Mouse (Mus musculus) CH12.LX (cell line): ENCODE measurements around the gene Unc13b. TPM values are rescaled to one million over a fixed set of nuclear protein-coding genes. Genes with fewer than 3 reads are reported as not detected.
"Not testable (repeated sequence)": the region's sequence is repeated elsewhere in the genome, so short reads cannot be mapped to it uniquely, and the experiment has no call there.

Experiments used
- DNase-seq: peaks from one replicate; pipeline ENCODE4 v3.0.0-alpha.2; 2013; ENCODE audit errors: extremely low read depth
- H3K27ac ChIP-seq: 2 replicates; pipeline ENCODE4 v1.5.1; 2012; ENCODE audit warnings: low read depth, mild to moderate bottlenecking, control low read depth, moderate library complexity; ENCODE audit not compliant: insufficient read depth
- H3K27me3 ChIP-seq: replicated peaks from 2 replicates; pipeline ENCODE3; 2012; ENCODE audit warnings: inconsistent platforms
- H3K36me3 ChIP-seq, 2 experiments: replicated peaks in 1 of 2; 2 replicates each; pipeline versions ENCODE3 to v1.6.1; 2012; ENCODE audit warnings: inconsistent platforms in 1 of 2, low read length in 1 of 2, mild to moderate bottlenecking in 1 of 2, mixed read lengths in 1 of 2, moderate library complexity in 1 of 2; ENCODE audit not compliant: control insufficient read depth in 1 of 2, insufficient read depth in 1 of 2
- H3K4me1 ChIP-seq, 2 experiments: 2 replicates each; pipeline ENCODE4 v1.6.1; 2012; ENCODE audit warnings: inconsistent platforms in 1 of 2, moderate library complexity in 1 of 2; ENCODE audit not compliant: insufficient read depth in 2 of 2, control insufficient read depth in 1 of 2
- H3K4me2 ChIP-seq: 2 replicates; pipeline ENCODE4 v1.6.1; 2012; ENCODE audit warnings: low read depth, mild to moderate bottlenecking, control low read depth; ENCODE audit not compliant: poor library complexity, insufficient read depth, severe bottlenecking
- H3K4me3 ChIP-seq, 3 experiments: fragments of 150-350 bp in 1 of 3; sonication (generic) in 1 of 3; replicated peaks in 1 of 3; 2 replicates each; pipeline versions ENCODE3 to v1.5.1; 2011 to 2012; ENCODE audit warnings: low read depth in 2 of 3, low read length in 2 of 3, mild to moderate bottlenecking in 2 of 3, moderate library complexity in 2 of 3, control low read depth in 1 of 3, improper control_type of control experiment in 1 of 3, inconsistent platforms in 1 of 3, mixed read lengths in 1 of 3; ENCODE audit not compliant: poor library complexity in 1 of 3
- H3K79me2 ChIP-seq: replicated peaks from 2 replicates; pipeline ENCODE4 v1.6.1; 2012; ENCODE audit warnings: mild to moderate bottlenecking, moderate library complexity; ENCODE audit not compliant: control insufficient read depth, poor library complexity, insufficient read depth, severe bottlenecking; ENCODE audit errors: extremely low read depth
- H3K9ac ChIP-seq: 2 replicates; pipeline ENCODE4 v1.6.1; 2012; ENCODE audit warnings: low read depth, mild to moderate bottlenecking, control low read depth, moderate library complexity; ENCODE audit not compliant: insufficient read depth
- H3K9me3 ChIP-seq: replicated peaks from 2 replicates; pipeline ENCODE3; 2012; ENCODE audit warnings: low read length, inconsistent platforms, mixed read lengths
- BHLHE40 ChIP-seq: IDR thresholded peaks from 2 replicates; pipeline ENCODE4 v1.6.1; 2011; ENCODE audit warnings: mild to moderate bottlenecking, low read depth, low read length, improper control_type of control experiment
- CHD2 ChIP-seq: IDR thresholded peaks from 2 replicates; pipeline ENCODE4 v1.6.1; 2011; ENCODE audit warnings: low read length, improper control_type of control experiment
- E2F4 ChIP-seq: IDR thresholded peaks from 2 replicates; pipeline ENCODE4 v1.6.1; 2011; ENCODE audit warnings: low read depth, low read length, improper control_type of control experiment; ENCODE audit not compliant: insufficient replicate concordance
- ELF1 ChIP-seq: IDR thresholded peaks from 2 replicates; pipeline ENCODE4 v1.6.1; 2014; ENCODE audit warnings: low read depth, mild to moderate bottlenecking, inconsistent platforms, low read length, improper control_type of control experiment
- ETS1 ChIP-seq: conservative IDR thresholded peaks from 2 replicates; pipeline ENCODE4 v1.6.1; 2012; ENCODE audit warnings: low read depth, mild to moderate bottlenecking, inconsistent platforms, low read length, improper control_type of control experiment, moderate library complexity
- GABPA ChIP-seq: IDR thresholded peaks from 2 replicates; pipeline ENCODE4 v1.6.1; 2012; ENCODE audit warnings: low read depth, low read length, improper control_type of control experiment, inconsistent platforms; ENCODE audit not compliant: insufficient replicate concordance
- HCFC1 ChIP-seq: IDR thresholded peaks from 2 replicates; pipeline ENCODE4 v1.6.1; 2012; ENCODE audit warnings: low read depth, mild to moderate bottlenecking, inconsistent platforms, low read length, improper control_type of control experiment
- JUND ChIP-seq: conservative IDR thresholded peaks from 2 replicates; pipeline ENCODE4 v1.6.1; 2011; ENCODE audit warnings: low read depth, low read length, improper control_type of control experiment
- MAFK ChIP-seq: IDR thresholded peaks from 2 replicates; pipeline ENCODE4 v1.6.1; 2011; ENCODE audit warnings: low read length, improper control_type of control experiment; ENCODE audit not compliant: insufficient replicate concordance
- MAX ChIP-seq: IDR thresholded peaks from 2 replicates; pipeline ENCODE4 v1.6.1; 2011; ENCODE audit warnings: low read length, improper control_type of control experiment
- MEF2A ChIP-seq: IDR thresholded peaks from 2 replicates; pipeline ENCODE4 v1.6.1; 2014; ENCODE audit warnings: low read depth, mild to moderate bottlenecking, inconsistent platforms, low read length, improper control_type of control experiment, borderline replicate concordance
- NELFE ChIP-seq: IDR thresholded peaks from 2 replicates; pipeline ENCODE4 v1.6.1; 2011; ENCODE audit warnings: low read depth, low read length, improper control_type of control experiment
- NRF1 ChIP-seq: IDR thresholded peaks from 2 replicates; pipeline ENCODE4 v1.6.1; 2014; ENCODE audit warnings: low read depth, mild to moderate bottlenecking, inconsistent platforms, low read length, improper control_type of control experiment, moderate library complexity
- POLR2A ChIP-seq: IDR thresholded peaks from 2 replicates; pipeline ENCODE4 v1.6.1; 2011; ENCODE audit warnings: low read depth, mild to moderate bottlenecking, improper control_type of control experiment, low read length
- RAD21 ChIP-seq: IDR thresholded peaks from 2 replicates; pipeline ENCODE4 v1.6.1; 2011; ENCODE audit warnings: low read depth, mild to moderate bottlenecking, low read length, improper control_type of control experiment, moderate library complexity
- RCOR1 ChIP-seq: conservative IDR thresholded peaks from 2 replicates; pipeline ENCODE4 v1.6.1; 2012; ENCODE audit warnings: low read depth, mild to moderate bottlenecking, inconsistent platforms, low read length, improper control_type of control experiment
- TBP ChIP-seq: conservative IDR thresholded peaks from 2 replicates; pipeline ENCODE4 v1.6.1; 2011; ENCODE audit warnings: low read depth, low read length, improper control_type of control experiment
- USF2 ChIP-seq: conservative IDR thresholded peaks from 2 replicates; pipeline ENCODE4 v1.6.1; 2011; ENCODE audit warnings: low read depth, low read length, improper control_type of control experiment
- ZMIZ1 ChIP-seq: IDR thresholded peaks from 2 replicates; pipeline ENCODE4 v1.6.1; 2012; ENCODE audit warnings: low read depth, mild to moderate bottlenecking, inconsistent platforms, low read length, improper control_type of control experiment
- ZNF384 ChIP-seq: IDR thresholded peaks from 2 replicates; pipeline ENCODE4 v1.6.1; 2012; ENCODE audit warnings: low read depth, low read length, improper control_type of control experiment, inconsistent platforms
- dilution Hi-C: fragments of 300-500 bp; cut with MboI; formaldehyde crosslinking; loops from 2 replicates; pipeline ENCODE4 v1.14.3; 2020; ENCODE audit warnings: low sequenced_read_pairs; ENCODE audit not compliant: extremely low pct_unique_long_range_greater_than_20kb, extremely low pct_ligation_motif_present
- in situ Hi-C: fragments of 300-500 bp; cut with MboI; formaldehyde crosslinking; loops from 3 replicates; pipeline ENCODE4 v1.14.3; 2019; ENCODE audit warnings: low sequenced_read_pairs, low pct_ligation_motif_present, low pct_unique_long_range_greater_than_20kb, mixed read lengths
- polyA plus RNA-seq: library from polyadenylated mRNA; unstranded; fragments of >175 nt; gene quantifications from 2 replicates; pipeline ENCODE4 v1.2.1, GENCODE M21; 2012; ENCODE audit warnings: low read depth; ENCODE audit not compliant: insufficient read length
- total RNA-seq, 2 experiments: library from RNA; depleted of rRNA; stranded (reverse); fragments of 300-350 nt in 1 of 2; fragments of >200 nt in 1 of 2; gene quantifications; 2 replicates each; pipeline ENCODE4 v1.2.3; 2012 to 2014

Unc13b gene
- total and polyA plus RNA-seq, 3 experiments: 0.08 to 0.23 (median 0.19) TPM

DNA sequence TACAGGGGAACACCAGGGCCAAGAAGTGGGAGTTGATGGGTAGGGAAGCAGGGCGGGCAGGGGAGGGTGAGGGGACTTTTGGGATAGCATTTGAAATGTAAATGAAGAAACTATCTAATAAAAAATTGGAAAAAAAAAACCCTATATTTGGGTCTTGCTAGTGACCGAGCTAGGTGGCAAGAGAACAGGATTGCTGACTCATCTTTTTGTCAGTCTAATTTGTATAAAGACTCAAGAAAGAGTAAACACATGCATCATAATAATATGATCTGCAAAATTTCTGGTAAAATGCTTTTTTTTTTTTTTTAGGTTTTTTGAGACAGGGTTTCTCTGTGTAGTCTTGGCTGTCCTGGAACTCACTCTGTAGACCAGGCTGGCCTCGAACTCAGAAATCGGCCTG lies 93.7 kb downstream of the Unc13b start:
- H3K79me2 ChIP-seq, DNase-seq, H3K4me2 ChIP-seq, H3K4me3 ChIP-seq, H3K9ac ChIP-seq, H3K9me3 ChIP-seq, dilution Hi-C loops, H3K27me3 ChIP-seq, H3K36me3 ChIP-seq, H3K4me1 ChIP-seq, in situ Hi-C loops, H3K27ac ChIP-seq: not testable (repeated sequence)
- TF ChIP-seq MAFK: peak; percentile 81; the same call in 1 of the 2 replicates

GRCm38 (mm10) chr4:43160045-43160444 lies 101.3 kb downstream of the Unc13b start:
- in situ Hi-C loops (no loop called here), dilution Hi-C loops (no loop called here)
- Histone ChIP-seq H3K36me3 (no peaks in the 10 kb centered on the region), H3K79me2 (no peaks in the 10 kb centered on the region), H3K27ac (no peak overlapping the region), H3K27me3 (peaks cover 6% of the 10 kb centered on the region), H3K9me3 (no peaks in the 10 kb centered on the region), H3K9ac (no peak overlapping the region), H3K4me2 (no peak overlapping the region), H3K4me3 (no peak overlapping the region), H3K4me1 (no peaks in the 10 kb centered on the region)
- TF ChIP-seq MEF2A (no peak), ZMIZ1 (no peak), ETS1 (no peak), TBP (no peak), USF2 (no peak), NELFE (no peak), POLR2A (no peak), CHD2 (no peak), HCFC1 (no peak), NRF1 (no peak), MAX (no peak), RCOR1 (no peak), BHLHE40 (no peak), GABPA (no peak), RAD21 (no peak), ELF1 (no peak), E2F4 (no peak), JUND (no peak), ZNF384 (no peak)
- DNase-seq: no peak
